Mouse (Mus musculus) erythroblast, embryonic 14.5 days (primary cell): ENCODE results near the gene Eif4e1b. TPM values are rescaled to one million over a fixed set of nuclear protein-coding genes. Genes with fewer than 3 reads are reported as not detected.
A peak's percentile ranks its signal among the peaks of the same experiment; 100 is the strongest.

Experiments used
- H3K27me3 ChIP-seq: 2 replicates; pipeline ENCODE4 v1.6.1; 2012; ENCODE audit warnings: inconsistent platforms; ENCODE audit not compliant: control insufficient read depth
- H3K36me3 ChIP-seq: 2 replicates; pipeline ENCODE4 v1.6.1; 2012; ENCODE audit warnings: mild to moderate bottlenecking, inconsistent platforms; ENCODE audit not compliant: control insufficient read depth
- H3K4me1 ChIP-seq: 2 replicates; pipeline ENCODE4 v1.6.1; 2012; ENCODE audit warnings: inconsistent platforms; ENCODE audit not compliant: control insufficient read depth
- H3K4me3 ChIP-seq: replicated peaks from 2 replicates; pipeline ENCODE3; 2012; ENCODE audit warnings: moderate library complexity, mild to moderate bottlenecking, inconsistent platforms
- H3K9me3 ChIP-seq: 2 replicates; pipeline ENCODE4 v1.6.1; 2012; ENCODE audit warnings: low read length, inconsistent platforms, mixed read lengths; ENCODE audit not compliant: control insufficient read depth
- GATA1 ChIP-seq: IDR thresholded peaks from 2 replicates; pipeline ENCODE4 v1.6.1; 2012; ENCODE audit warnings: low read length, inconsistent platforms, mixed read lengths
- TAL1 ChIP-seq: IDR thresholded peaks from 3 replicates; pipeline ENCODE4 v1.6.1; 2012; ENCODE audit warnings: low read length, inconsistent platforms, mixed read lengths
- polyA plus RNA-seq: library from polyadenylated mRNA; stranded (reverse); fragments of >175 nt; gene quantifications from 2 replicates; pipeline ENCODE4 v1.2.3, GENCODE M21; 2012

Gene Eif4e1b
- not detected in 2 replicates for polyA plus RNA-seq

- H3K4me1 ChIP-seq, result no peaks in the 10 kb centered on the region
- peaks cover 4% of the 10 kb centered on the region for H3K27me3 ChIP-seq
- no peaks in the 10 kb centered on the region for H3K36me3 ChIP-seq
- TF ChIP-seq GATA1, result no peak
- TF ChIP-seq TAL1, result no peak
- H3K4me3 ChIP-seq, result no peak within 1 kb of the TSS
- no peaks in the 10 kb centered on the region for H3K9me3 ChIP-seq
Measured at GRCm38 (mm10) chr13:54783698-54784097, at the start of gene Eif4e1b. TSS of gene Eif4e1b (plus strand) at chr13:54783998.

GRCm38 (mm10) chr13:54736931-54737330, 46.9 kb upstream of the Eif4e1b start:
- no peak for TF ChIP-seq TAL1
- no peak for TF ChIP-seq GATA1
- no peaks in the 10 kb centered on the region for H3K4me1 ChIP-seq

GRCm38 (mm10) chr13:54737488-54738212, 46.1 kb upstream of the Eif4e1b start:
- peak overlapping the region; percentile 17 for H3K4me3 ChIP-seq
- H3K27me3 ChIP-seq, result peaks cover 48% of the 10 kb centered on the region
- TF ChIP-seq TAL1 (no peak), GATA1 (no peak)
- no peaks in the 10 kb centered on the region; the same call in 1 of the 2 replicates for H3K36me3 ChIP-seq
- no peaks in the 10 kb centered on the region for H3K9me3 ChIP-seq
- no peaks in the 10 kb centered on the region for H3K4me1 ChIP-seq

More at GRCm38 (mm10) chr13:54736931-54737330, 46.9 kb upstream of the Eif4e1b start:
- no peaks in the 10 kb centered on the region for H3K9me3 ChIP-seq
- no peak overlapping the region for H3K4me3 ChIP-seq
- peaks cover 48% of the 10 kb centered on the region for H3K27me3 ChIP-seq
- H3K36me3 ChIP-seq, result no peaks in the 10 kb centered on the region; the same call in 1 of the 2 replicates

GRCm38 (mm10) chr13:54738213-54738601, 45.6 kb upstream of the Eif4e1b start:
- TF ChIP-seq GATA1, result no peak
- no peak for TF ChIP-seq TAL1
- Histone ChIP-seq H3K27me3 (peaks cover 48% of the 10 kb centered on the region), H3K9me3 (no peaks in the 10 kb centered on the region), H3K4me1 (no peaks in the 10 kb centered on the region), H3K4me3 (no peak overlapping the region), H3K36me3 (no peaks in the 10 kb centered on the region; the same call in 1 of the 2 replicates)

- Histone ChIP-seq H3K9me3 (peaks cover 2% of the 10 kb centered on the region; the same call in 1 of the 2 replicates), H3K4me1 (no peaks in the 10 kb centered on the region), H3K27me3 (peaks cover 53% of the 10 kb centered on the region), H3K4me3 (no peak overlapping the region), H3K36me3 (no peaks in the 10 kb centered on the region)
- no peak for TF ChIP-seq GATA1
- no peak for TF ChIP-seq TAL1
Measured at GRCm38 (mm10) chr13:54746110-54746509, 37.7 kb upstream of the Eif4e1b start.

- H3K9me3 ChIP-seq, result peaks cover 2% of the 10 kb centered on the region; the same call in 1 of the 2 replicates
- H3K4me3 ChIP-seq, result no peak overlapping the region
- H3K4me1 ChIP-seq, result no peaks in the 10 kb centered on the region
- H3K27me3 ChIP-seq, result peaks cover 57% of the 10 kb centered on the region
- no peaks in the 10 kb centered on the region for H3K36me3 ChIP-seq
- no peak for TF ChIP-seq GATA1
- no peak for TF ChIP-seq TAL1
Measured at GRCm38 (mm10) chr13:54746896-54747295, 36.9 kb upstream of the Eif4e1b start.

- Histone ChIP-seq H3K4me3 (no peak overlapping the region), H3K4me1 (no peaks in the 10 kb centered on the region), H3K27me3 (peaks cover 58% of the 10 kb centered on the region), H3K36me3 (no peaks in the 10 kb centered on the region), H3K9me3 (peaks cover 2% of the 10 kb centered on the region; the same call in 1 of the 2 replicates)
- TF ChIP-seq GATA1, result no peak
- no peak for TF ChIP-seq TAL1
Measured at GRCm38 (mm10) chr13:54748190-54748589, 35.6 kb upstream of the Eif4e1b start.

- Histone ChIP-seq H3K4me1 (no peaks in the 10 kb centered on the region), H3K9me3 (peaks cover 2% of the 10 kb centered on the region; the same call in 1 of the 2 replicates), H3K4me3 (no peak overlapping the region), H3K36me3 (no peaks in the 10 kb centered on the region), H3K27me3 (peaks cover 59% of the 10 kb centered on the region)
- no peak for TF ChIP-seq TAL1
- no peak for TF ChIP-seq GATA1
Measured at GRCm38 (mm10) chr13:54748721-54749060, 35.1 kb upstream of the Eif4e1b start.

GRCm38 (mm10) chr13:54749061-54749863, 34.5 kb upstream of the Eif4e1b start:
- no peak for TF ChIP-seq GATA1
- TF ChIP-seq TAL1, result no peak
- Histone ChIP-seq H3K4me1 (no peaks in the 10 kb centered on the region), H3K4me3 (peak overlapping the region; percentile 33), H3K27me3 (peaks cover 59% of the 10 kb centered on the region), H3K9me3 (peaks cover 2% of the 10 kb centered on the region; the same call in 1 of the 2 replicates), H3K36me3 (no peaks in the 10 kb centered on the region)
